Mouse (Mus musculus) liver, embryonic 13.5 days (tissue): Measurements from ENCODE around the gene Cbr4. TPM values are rescaled to one million over a fixed set of nuclear protein-coding genes. Genes with fewer than 3 reads are reported as not detected.

Experiments
- ATAC-seq: fragments of 200-750 bp; cut with Nextera tagmentation; 2 replicates; pipeline ENCODE4 v1.8.0; 2017; ENCODE audit warnings: low read depth, mild to moderate bottlenecking, moderate number of reproducible peaks, moderate library complexity
- DNase-seq: peaks from one replicate; pipeline ENCODE4 v3.0.0; 2022
- H3K27ac ChIP-seq: fragments of 300-500 bp; sonication (generic); 2 replicates; pipeline ENCODE4 v1.5.1; 2015; ENCODE audit warnings: moderate library complexity, mild to moderate bottlenecking, inconsistent platforms
- H3K27me3 ChIP-seq: fragments of 300-500 bp; sonication (generic); 2 replicates; pipeline ENCODE4 v1.6.1; 2015; ENCODE audit warnings: mild to moderate bottlenecking, inconsistent platforms
- H3K36me3 ChIP-seq: fragments of 300-500 bp; sonication (generic); 2 replicates; pipeline ENCODE4 v1.6.1; 2015; ENCODE audit warnings: mild to moderate bottlenecking, inconsistent platforms
- H3K4me1 ChIP-seq: fragments of 300-500 bp; sonication (generic); replicated peaks from 2 replicates; pipeline ENCODE4 v1.6.1; 2015; ENCODE audit warnings: inconsistent platforms
- H3K4me2 ChIP-seq: fragments of 300-500 bp; sonication (generic); 2 replicates; pipeline ENCODE4 v1.6.1; 2015; ENCODE audit warnings: inconsistent platforms, mild to moderate bottlenecking, moderate library complexity
- H3K4me3 ChIP-seq: fragments of 300-500 bp; sonication (generic); replicated peaks from 2 replicates; pipeline ENCODE4 v1.5.1; 2015; ENCODE audit warnings: mild to moderate bottlenecking, inconsistent platforms
- H3K9ac ChIP-seq: fragments of 300-500 bp; sonication (generic); 2 replicates; pipeline ENCODE4 v1.6.1; 2015; ENCODE audit warnings: mild to moderate bottlenecking, inconsistent platforms
- H3K9me3 ChIP-seq: fragments of 300-500 bp; sonication (generic); replicated peaks from 2 replicates; pipeline ENCODE4 v1.6.1; 2016; ENCODE audit warnings: inconsistent platforms
- WGBS: fragments of 180-500 bp; shearing (Covaris S2); methylation state at CpG from one replicate; pipeline ENCODE4 v1.1.7; 2015; ENCODE audit not compliant: insufficient replicate concordance; 5-methylcytosine and 5-hydroxymethylcytosine counted together
- polyA plus RNA-seq: library from polyadenylated mRNA; unstranded; fragments of >200 nt; fragmentation: Nextera tagmentation; extraction: Ambion mirVana; gene quantifications from 2 replicates; pipeline ENCODE4 v1.2.1, GENCODE M21; 2015

The Cbr4 gene
- polyA plus RNA-seq, 1 experiment from 2014 or later, result 21.9 TPM

GRCm38 (mm10) chr8:61497110-61497509 lies 9.6 kb downstream of the Cbr4 start:
- WGBS, result 69% methylated on average over 4 of the region's 4 CpGs

GRCm38 (mm10) chr8:61499035-61499434 lies 11.5 kb downstream of the Cbr4 start:
- H3K27me3 ChIP-seq, result no peaks in the 10 kb centered on the region
- DNase-seq (no peak), ATAC-seq (no peak)
- H3K9me3 ChIP-seq, result no peaks in the 10 kb centered on the region
- WGBS, result 69% methylated on average over 4 of the region's 4 CpGs
- no peaks in the 10 kb centered on the region for H3K4me1 ChIP-seq
- no peak overlapping the region for H3K9ac ChIP-seq
- no peak overlapping the region for H3K27ac ChIP-seq
- no peak overlapping the region for H3K4me3 ChIP-seq
- peaks cover 9% of the 10 kb centered on the region for H3K36me3 ChIP-seq
- H3K4me2 ChIP-seq, result no peak overlapping the region

More at GRCm38 (mm10) chr8:61497110-61497509, 9.6 kb downstream of the Cbr4 start:
- H3K4me3 ChIP-seq, result no peak overlapping the region
- H3K4me1 ChIP-seq, result no peaks in the 10 kb centered on the region
- ATAC-seq (no peak), DNase-seq (no peak)
- H3K27me3 ChIP-seq, result no peaks in the 10 kb centered on the region
- no peak overlapping the region for H3K4me2 ChIP-seq
- H3K36me3 ChIP-seq, result peaks cover 12% of the 10 kb centered on the region
- H3K9ac ChIP-seq, result no peak overlapping the region
- H3K9me3 ChIP-seq, result no peaks in the 10 kb centered on the region
- no peak overlapping the region for H3K27ac ChIP-seq

- H3K4me3 ChIP-seq, result no peak overlapping the region
- no peak overlapping the region for H3K27ac ChIP-seq
- no peak for DNase-seq
- no peak overlapping the region for H3K9ac ChIP-seq
- no peaks in the 10 kb centered on the region for H3K9me3 ChIP-seq
- no peaks in the 10 kb centered on the region for H3K4me1 ChIP-seq
- H3K4me2 ChIP-seq, result no peak overlapping the region
- no peaks in the 10 kb centered on the region for H3K27me3 ChIP-seq
- ATAC-seq, result no peak
- WGBS, result 60% methylated on average over 3 of the region's 3 CpGs
- 0 out of 2 replicates have a peak, but pooled peaks cover 5% of the 10 kb centered on the region for H3K36me3 ChIP-seq
These were observed 13.4 kb downstream of the Cbr4 start for GRCm38 (mm10) chr8:61500914-61501313.

GRCm38 (mm10) chr8:61502277-61502676 lies 14.7 kb downstream of the Cbr4 start:
- Histone ChIP-seq H3K27ac (no peak overlapping the region), H3K9me3 (no peaks in the 10 kb centered on the region), H3K4me2 (no peak overlapping the region), H3K4me3 (no peak overlapping the region), H3K36me3 (0 out of 2 replicates have a peak, but pooled peaks cover 5% of the 10 kb centered on the region), H3K9ac (no peak overlapping the region), H3K27me3 (no peaks in the 10 kb centered on the region), H3K4me1 (no peaks in the 10 kb centered on the region)
- ATAC-seq (no peak), DNase-seq (no peak)

GRCm38 (mm10) chr8:61515110-61515930 lies 27.8 kb downstream of the Cbr4 start:
- H3K27ac ChIP-seq, result no peak overlapping the region
- H3K4me3 ChIP-seq, result no peak overlapping the region
- DNase-seq, result no peak
- no peak overlapping the region for H3K9ac ChIP-seq
- H3K9me3 ChIP-seq, result no peaks in the 10 kb centered on the region
- no peak for ATAC-seq
- 78% methylated on average over 24 of the region's 24 CpGs for WGBS
- H3K36me3 ChIP-seq, result 0 out of 2 replicates have a peak, but pooled peaks cover 3% of the 10 kb centered on the region
- no peaks in the 10 kb centered on the region for H3K4me1 ChIP-seq
- H3K4me2 ChIP-seq, result no peak overlapping the region
- no peaks in the 10 kb centered on the region for H3K27me3 ChIP-seq

- DNase-seq (peak; percentile 33), ATAC-seq (no peak)
- no peaks in the 10 kb centered on the region for H3K4me1 ChIP-seq
- H3K27ac ChIP-seq, result no peak overlapping the region
- no peaks in the 10 kb centered on the region for H3K9me3 ChIP-seq
- H3K9ac ChIP-seq, result no peak overlapping the region
- no peaks in the 10 kb centered on the region for H3K27me3 ChIP-seq
- no peak overlapping the region for H3K4me2 ChIP-seq
- WGBS, result 61% methylated on average over 25 of the region's 25 CpGs
- H3K4me3 ChIP-seq, result no peak overlapping the region
- no peaks in the 10 kb centered on the region for H3K36me3 ChIP-seq
These were observed 28.6 kb downstream of the Cbr4 start for GRCm38 (mm10) chr8:61515931-61516744.

- H3K4me2 ChIP-seq, result no peak overlapping the region
- 74% methylated on average over 8 of the region's 8 CpGs for WGBS
- no peak overlapping the region for H3K9ac ChIP-seq
- no peak overlapping the region for H3K4me3 ChIP-seq
- ATAC-seq (no peak), DNase-seq (no peak)
- no peaks in the 10 kb centered on the region for H3K27me3 ChIP-seq
- no peaks in the 10 kb centered on the region for H3K9me3 ChIP-seq
- H3K4me1 ChIP-seq, result no peaks in the 10 kb centered on the region
- no peak overlapping the region for H3K27ac ChIP-seq
- no peaks in the 10 kb centered on the region for H3K36me3 ChIP-seq
These were observed 29.4 kb downstream of the Cbr4 start for GRCm38 (mm10) chr8:61516745-61517501.

GRCm38 (mm10) chr8:61517502-61518185 lies 30.1 kb downstream of the Cbr4 start:
- Histone ChIP-seq H3K36me3 (no peaks in the 10 kb centered on the region), H3K9me3 (no peaks in the 10 kb centered on the region), H3K27me3 (no peaks in the 10 kb centered on the region), H3K27ac (no peak overlapping the region), H3K9ac (no peak overlapping the region), H3K4me2 (no peak overlapping the region), H3K4me3 (no peak overlapping the region), H3K4me1 (no peaks in the 10 kb centered on the region)
- 36% methylated on average over 14 of the region's 14 CpGs for WGBS
- DNase-seq, result no peak
- ATAC-seq, result peak; percentile 34; the same call in 1 of the 2 replicates

- 3% methylated on average over 1 of the region's 1 CpGs for WGBS
- no peaks in the 10 kb centered on the region for H3K9me3 ChIP-seq
- peaks cover 6% of the 10 kb centered on the region; the same call in 1 of the 2 replicates for H3K36me3 ChIP-seq
- H3K27ac ChIP-seq, result no peak overlapping the region
- H3K9ac ChIP-seq, result no peak overlapping the region
- H3K27me3 ChIP-seq, result no peaks in the 10 kb centered on the region
- H3K4me3 ChIP-seq, result no peak overlapping the region
- DNase-seq (no peak), ATAC-seq (no peak)
- H3K4me1 ChIP-seq, result no peaks in the 10 kb centered on the region
- no peak overlapping the region for H3K4me2 ChIP-seq
These were observed 34.6 kb downstream of the Cbr4 start for GRCm38 (mm10) chr8:61522132-61522531.

- ATAC-seq, result no peak
- no peak for DNase-seq
These were observed 39.5 kb downstream of the Cbr4 start for GRCm38 (mm10) chr8:61527037-61527436.

More at GRCm38 (mm10) chr8:61527037-61527436, 39.5 kb downstream of the Cbr4 start:
- Histone ChIP-seq H3K27me3 (no peaks in the 10 kb centered on the region), H3K4me2 (no peak overlapping the region), H3K9ac (no peak overlapping the region), H3K36me3 (peaks cover 6% of the 10 kb centered on the region; the same call in 1 of the 2 replicates), H3K4me3 (no peak overlapping the region), H3K27ac (no peak overlapping the region), H3K9me3 (no peaks in the 10 kb centered on the region), H3K4me1 (0 out of 2 replicates have a peak, but pooled peaks cover 6% of the 10 kb centered on the region)
- whole genome bisulfite sequencing, result 79% methylated on average over 14 of the region's 14 CpGs
